Comparison of ENCODE assay signal across 10 mouse cellular contexts in genomic region chr16:22844834-22845233, GRCm38 (mm10). TPM values are rescaled to one million over a fixed set of nuclear protein-coding genes. Genes with fewer than 3 reads are reported as not detected.
A peak's percentile ranks its signal among the peaks of the same experiment; 100 is the strongest.
DNase-seq lines count a peak whose midpoint lies in the region; ATAC-seq and TF ChIP-seq lines count a peak whose summit lies in the region.
"Had no signal": no experiment of that assay in that cellular context is flagged by ENCODE, and none has a peak within 500 bp of the region (broad histone marks: within the 10 kb centered on the region; RNA-seq: fewer than 3 reads in every experiment).

No protein-coding gene starts in this region.

- TF ChIP-seq CTCF in liver, adult 2 months (IDR thresholded peaks at IDR 0.05; ENCODE audit: low read depth, low read length) = no peak

- no peaks in the 10 kb centered on the region for H3K9me3 ChIP-seq in forebrain, embryonic 12.5 days
- H3K9me3 ChIP-seq in limb, embryonic 11.5 days (ENCODE audit: control insufficient read depth, low read length) = no peaks in the 10 kb centered on the region
- no peaks in the 10 kb centered on the region for H3K9me3 ChIP-seq in neural tube, embryonic 15.5 days (replicated peaks)

- peaks cover 19% of the 10 kb centered on the region for H3K36me3 ChIP-seq in liver, adult 2 months (ENCODE audit: control insufficient read depth, insufficient read depth, low read length)
- peaks cover 8% of the 10 kb centered on the region; the same call in 1 of the 2 replicates for H3K36me3 ChIP-seq in forebrain, embryonic 12.5 days (replicated peaks)
- peaks cover 3% of the 10 kb centered on the region; the same call in 1 of the 2 replicates for H3K36me3 ChIP-seq in limb, embryonic 11.5 days (ENCODE audit: control insufficient read depth, insufficient read depth, low read length)
- H3K36me3 ChIP-seq in neural tube, embryonic 15.5 days = no peaks in the 10 kb centered on the region; the same call in none of the 2 replicates

- TF ChIP-seq POLR2A in liver, adult 2 months (IDR thresholded peaks at IDR 0.05; ENCODE audit: extremely low read depth, insufficient read depth, low read length) = no peak

- H3K27me3 ChIP-seq in liver, adult 2 months (ENCODE audit: control insufficient read depth, insufficient read depth, low read length) = no peaks in the 10 kb centered on the region
- H3K27me3 ChIP-seq in forebrain, embryonic 12.5 days = no peaks in the 10 kb centered on the region
- no peaks in the 10 kb centered on the region for H3K27me3 ChIP-seq in limb, embryonic 11.5 days (ENCODE audit: control insufficient read depth, insufficient read depth, low read length)
- H3K27me3 ChIP-seq in neural tube, embryonic 15.5 days (replicated peaks) = no peaks in the 10 kb centered on the region
- H3K27me3 ChIP-seq: Patski had no signal

- H3K79me2 ChIP-seq in liver, adult 2 months (ENCODE audit: control insufficient read depth, insufficient read depth, low read length) = peaks cover 3% of the 10 kb centered on the region; the same call in 1 of the 2 replicates

- H3K4me1 ChIP-seq in liver, adult 2 months (ENCODE audit: control insufficient read depth, insufficient read depth, low read length) = peaks cover 13% of the 10 kb centered on the region
- peaks cover 11% of the 10 kb centered on the region; the same call in 1 of the 2 replicates for H3K4me1 ChIP-seq in forebrain, embryonic 12.5 days
- no peaks in the 10 kb centered on the region for H3K4me1 ChIP-seq in limb, embryonic 11.5 days (ENCODE audit: control insufficient read depth, insufficient read depth, low read length)
- peaks cover 10% of the 10 kb centered on the region for H3K4me1 ChIP-seq in neural tube, embryonic 15.5 days

- peak overlapping the region; percentile 80 for H3K27ac ChIP-seq in liver, adult 2 months (replicated peaks; ENCODE audit: insufficient read depth, low read depth, low read length)
- no peak overlapping the region for H3K27ac ChIP-seq in forebrain, embryonic 12.5 days
- no peak overlapping the region for H3K27ac ChIP-seq in limb, embryonic 11.5 days (replicated peaks; ENCODE audit: low read depth, low read length)
- H3K27ac ChIP-seq in neural tube, embryonic 15.5 days (replicated peaks) = peak overlapping the region; percentile 73

- no peak for ATAC-seq in forebrain, embryonic 12.5 days (ENCODE audit: low FRiP score)
- no peak for ATAC-seq in limb, embryonic 11.5 days (ENCODE audit: insufficient number of reproducible peaks, low FRiP score, low TSS enrichment, low read depth)
- peak; percentile 20; the same call in 1 of the 2 replicates for ATAC-seq in neural tube, embryonic 15.5 days (ENCODE audit: low FRiP score)

- peak overlapping the region; percentile 86 for H3K4me2 ChIP-seq in forebrain, embryonic 12.5 days
- H3K4me2 ChIP-seq in limb, embryonic 11.5 days (ENCODE audit: low read depth, severe bottlenecking) = peak overlapping the region; percentile 85
- H3K4me2 ChIP-seq in neural tube, embryonic 15.5 days = peak overlapping the region; percentile 96

- DNase-seq in liver, adult 2 months (ENCODE audit: extremely low read depth, low read depth, low spot score) = no peak
- no peak for DNase-seq in liver
- peak; percentile 20 for DNase-seq in limb, embryonic 11.5 days (ENCODE audit: low spot score)
- DNase-seq in gastrocnemius, postnatal 14 days = no peak
- no peak for DNase-seq in cerebellum, adult 9-11 months
- no peak for DNase-seq in spleen, postnatal 4 days (ENCODE audit: low spot score in 2 of 2)

- no peak overlapping the region for H3K9ac ChIP-seq in liver, adult 2 months (ENCODE audit: low read depth, low read length)
- no peak overlapping the region; the same call in 1 of the 2 replicates for H3K9ac ChIP-seq in forebrain, embryonic 12.5 days
- H3K9ac ChIP-seq in limb, embryonic 11.5 days (ENCODE audit: low read length) = peak overlapping the region; percentile 71
- peak overlapping the region; percentile 94; the same call in 1 of the 2 replicates for H3K9ac ChIP-seq in neural tube, embryonic 15.5 days (replicated peaks)

- intact Hi-C loops in gastrocnemius, postnatal 14 days (cut with DNase I; ENCODE audit: low total_unique reads) = no loop called here

- peak overlapping the region; percentile 66; the same call in 1 of the 2 replicates for H3K4me3 ChIP-seq in liver, adult 2 months (ENCODE audit: insufficient read depth, low read depth, low read length)
- peak overlapping the region; percentile 53 for H3K4me3 ChIP-seq in forebrain, embryonic 12.5 days (replicated peaks)
- peak overlapping the region; percentile 37; the same call in 1 of the 2 replicates for H3K4me3 ChIP-seq in limb, embryonic 11.5 days (ENCODE audit: low read depth, low read length)
- H3K4me3 ChIP-seq in neural tube, embryonic 15.5 days (replicated peaks) = peak overlapping the region; percentile 61

- 66% methylated on average over 5 of the region's 5 CpGs for WGBS in liver, adult 2 months
- 70% methylated on average over 5 of the region's 5 CpGs for WGBS in forebrain, embryonic 12.5 days
- 54% methylated on average over 5 of the region's 5 CpGs for WGBS in limb, embryonic 11.5 days
- WGBS in neural tube, embryonic 15.5 days = 22% methylated on average over 5 of the region's 5 CpGs

RNA-seq across cellular contexts. Expression of gene Tbccd1, which starts 12.6 kb away (rescaled TPM):
- 22.7 and 24.0 TPM in 2 replicates for total RNA-seq in liver, adult 2 months (2014; rRNA removed)
- 16.9 and 19.9 TPM in 2 replicates for polyA plus RNA-seq in liver, adult 2 months (2012; rRNA removed)
- 30.8 and 36.2 TPM in 2 replicates for polyA plus RNA-seq in forebrain, embryonic 12.5 days (2016; fragmentation: Nextera tagmentation; extraction: Ambion mirVana)
- polyA plus RNA-seq in limb, embryonic 11.5 days (2014; fragmentation: Nextera tagmentation; extraction: Ambion mirVana) = 37.9 and 39.9 TPM in 2 replicates
- 19.5 and 23.2 TPM in 2 replicates for polyA plus RNA-seq in neural tube, embryonic 15.5 days (2015; fragmentation: Nextera tagmentation; extraction: Ambion mirVana)
- total RNA-seq in gastrocnemius, postnatal 14 days (2021) = 1 to 10 TPM; 5.0 to 6.2 TPM

RNA-seq across cellular contexts. Expression of gene Dnajb11, which starts 12.8 kb away (rescaled TPM):
- 62.0 and 67.7 TPM in 2 replicates for total RNA-seq in liver, adult 2 months (2014; rRNA removed)
- 20.7 and 23.9 TPM in 2 replicates for polyA plus RNA-seq in liver, adult 2 months (2012; rRNA removed)
- polyA plus RNA-seq in forebrain, embryonic 12.5 days (2016; fragmentation: Nextera tagmentation; extraction: Ambion mirVana) = 87.7 and 87.8 TPM in 2 replicates
- polyA plus RNA-seq in limb, embryonic 11.5 days (2014; fragmentation: Nextera tagmentation; extraction: Ambion mirVana) = 106 and 112 TPM in 2 replicates
- 106 and 110 TPM in 2 replicates for polyA plus RNA-seq in neural tube, embryonic 15.5 days (2015; fragmentation: Nextera tagmentation; extraction: Ambion mirVana)
- total RNA-seq in gastrocnemius, postnatal 14 days (2021) = 10 to 100 TPM; 36.0 to 41.9 TPM

RNA-seq across cellular contexts. Expression of gene Crygs, which starts 33.5 kb away (rescaled TPM):
- not detected in 2 replicates for total RNA-seq in liver, adult 2 months (2014; rRNA removed)
- polyA plus RNA-seq in liver, adult 2 months (2012; rRNA removed) = 0.10 and 0.14 TPM in 2 replicates
- not detected in 2 replicates for polyA plus RNA-seq in forebrain, embryonic 12.5 days (2016; fragmentation: Nextera tagmentation; extraction: Ambion mirVana)
- not detected in 2 replicates for polyA plus RNA-seq in limb, embryonic 11.5 days (2014; fragmentation: Nextera tagmentation; extraction: Ambion mirVana)
- not detected in 2 replicates for polyA plus RNA-seq in neural tube, embryonic 15.5 days (2015; fragmentation: Nextera tagmentation; extraction: Ambion mirVana)
- not detected for total RNA-seq in gastrocnemius, postnatal 14 days (2021)
- polyA plus RNA-seq: large intestine, adult 2 months had no signal

RNA-seq across cellular contexts. Expression of gene Ahsg, which starts 46.2 kb away (rescaled TPM):
- total RNA-seq in liver, adult 2 months (2014; rRNA removed) = 10,308 and 11,624 TPM in 2 replicates
- polyA plus RNA-seq in liver, adult 2 months (2012; rRNA removed) = 17,109 and 17,601 TPM in 2 replicates
- polyA plus RNA-seq in forebrain, embryonic 12.5 days (2016; fragmentation: Nextera tagmentation; extraction: Ambion mirVana) = not detected in 2 replicates
- not detected in 2 replicates for polyA plus RNA-seq in limb, embryonic 11.5 days (2014; fragmentation: Nextera tagmentation; extraction: Ambion mirVana)
- 0.87 and 2.5 TPM in 2 replicates for polyA plus RNA-seq in neural tube, embryonic 15.5 days (2015; fragmentation: Nextera tagmentation; extraction: Ambion mirVana)
- total RNA-seq in gastrocnemius, postnatal 14 days (2021) = under 1 TPM; 0.23 to 0.58 TPM
- polyA plus RNA-seq: Patski had no signal

Comparison
In these comparisons a context has a peak if more than half of its experiments do, and no peak if none do; other contexts are left out.
1. H3K27ac ChIP-seq: peak in liver, adult 2 months (single experiment) and neural tube, embryonic 15.5 days (single experiment); none in forebrain, embryonic 12.5 days (single experiment) and limb, embryonic 11.5 days (single experiment).
2. H3K9ac ChIP-seq: peak in limb, embryonic 11.5 days (single experiment) and neural tube, embryonic 15.5 days (single experiment); none in liver, adult 2 months (single experiment) and forebrain, embryonic 12.5 days (single experiment).
3. Peak in every context shown above with its lines, with median percentiles within 50 percentile points of each other: H3K4me3 ChIP-seq and H3K4me2 ChIP-seq.